Mouse (Mus musculus) T-helper 1 cell (primary cell): ENCODE measurements around the gene Anpep.

Experiments
- in situ Hi-C: fragments of 300-600 bp; cut with MboI, MseI; formaldehyde crosslinking; loops from one replicate; pipeline ENCODE4 v1.15.1; 2025; ENCODE audit warnings: high pct_unique_total_duplicates

The Anpep gene

GRCm38 (mm10) chr7:79860811-79861210 is at the start of gene Anpep:
Gene Anpep (minus strand): TSS chr7:79861059.
- in situ Hi-C loops = no loop called here

DNA sequence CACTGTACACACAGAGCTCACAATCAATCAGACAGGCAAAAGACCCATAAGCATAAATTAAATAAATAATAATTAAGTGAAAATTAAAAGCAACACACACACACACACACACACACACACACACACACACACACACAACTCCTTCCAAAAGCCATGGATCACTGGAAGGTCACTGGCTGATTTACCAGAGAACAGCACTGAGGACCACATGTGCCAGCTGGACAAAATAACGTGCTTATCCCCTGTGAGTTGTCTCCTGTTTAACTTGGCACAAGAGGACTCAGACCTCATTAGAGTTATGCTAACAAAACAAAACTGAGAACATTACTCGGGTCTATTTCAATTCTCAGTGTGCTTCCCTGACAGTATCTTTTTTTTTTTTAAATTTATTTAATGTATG is 46.5 kb upstream of the Anpep start:
- in situ Hi-C loops = no loop called here

GRCm38 (mm10) chr7:79906914-79907313 is 46.1 kb upstream of the Anpep start:
- in situ Hi-C loops = no loop called here

DNA sequence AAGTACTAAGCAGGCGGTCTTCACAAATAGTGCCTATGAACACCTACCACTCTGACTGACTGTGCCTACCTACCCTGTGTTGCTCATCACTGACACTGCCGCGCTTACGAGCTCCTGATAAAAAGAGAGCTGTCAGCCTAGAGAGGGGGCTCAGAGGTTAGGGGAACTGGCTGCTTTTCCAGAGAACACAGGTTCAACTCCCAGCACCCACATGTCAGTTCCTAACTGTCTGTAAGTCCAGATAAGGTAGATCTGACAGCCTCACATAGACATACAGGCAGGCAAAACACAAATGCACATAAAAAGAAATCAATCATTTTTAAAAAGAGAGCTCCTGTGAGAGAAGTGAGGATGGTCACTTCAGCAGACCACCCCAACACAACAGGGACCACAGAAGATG is 44.3 kb upstream of the Anpep start:
- in situ Hi-C loops = no loop called here

DNA sequence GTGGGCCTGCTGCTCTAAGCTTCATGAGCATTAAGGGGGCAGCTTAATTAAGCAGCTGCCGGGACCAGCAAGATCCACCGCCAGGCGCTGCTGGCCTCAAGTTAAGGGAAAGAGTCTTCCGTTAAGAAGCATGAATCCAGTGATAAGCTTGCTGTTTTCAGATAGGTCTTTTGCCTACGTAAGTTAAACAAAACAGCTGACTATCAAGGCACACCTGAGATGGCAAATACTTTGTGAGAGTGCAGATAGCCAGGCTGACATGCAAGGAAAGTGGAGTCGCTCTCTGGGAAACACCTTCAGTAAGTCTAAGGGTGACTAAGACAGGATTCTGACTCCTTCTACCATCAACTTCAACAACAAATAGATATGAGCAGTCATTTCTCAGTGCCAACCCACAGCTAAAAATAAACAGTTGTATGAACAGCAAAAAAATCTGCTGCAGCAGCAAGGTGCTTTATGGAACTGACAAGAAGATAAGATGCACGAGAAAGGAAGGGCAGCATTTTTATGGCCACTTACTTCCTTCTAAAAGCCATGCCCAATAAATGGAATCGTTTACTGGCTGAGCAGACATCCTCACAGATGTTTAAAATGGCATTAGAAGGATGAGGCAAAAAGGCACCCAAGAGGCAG is 42.4 kb upstream of the Anpep start:
- in situ Hi-C loops = no loop called here

GRCm38 (mm10) chr7:79900753-79901152 is 39.9 kb upstream of the Anpep start:
- in situ Hi-C loops = no loop called here

DNA sequence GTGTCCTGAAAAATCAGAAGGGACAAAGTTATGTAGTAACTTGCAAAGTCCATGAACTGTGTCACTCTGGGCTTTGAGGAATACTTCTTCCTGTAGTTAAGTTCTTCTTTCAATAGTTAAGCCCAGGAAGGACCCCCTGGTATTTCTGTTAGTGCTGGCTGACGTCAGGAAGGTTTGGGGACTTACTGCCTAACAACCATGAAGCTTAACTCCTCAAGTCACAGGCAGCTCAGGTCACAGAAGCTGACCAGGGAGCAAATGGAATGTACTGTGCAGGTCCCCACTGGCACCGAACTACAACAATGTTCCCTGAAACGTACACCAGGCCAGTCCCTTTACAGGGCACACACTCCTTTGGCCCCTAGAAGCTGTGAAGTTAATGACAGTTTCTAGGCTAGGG is 34.4 kb upstream of the Anpep start:
- in situ Hi-C loops = no loop called here

- in situ Hi-C loops = no loop called here
Measured at GRCm38 (mm10) chr7:79894790-79895189, 33.9 kb upstream of the Anpep start.

- in situ Hi-C loops = no loop called here
Measured at GRCm38 (mm10) chr7:79892576-79893428, 31.9 kb upstream of the Anpep start.

- in situ Hi-C loops = no loop called here
Measured at GRCm38 (mm10) chr7:79890436-79891221, 29.8 kb upstream of the Anpep start.

DNA sequence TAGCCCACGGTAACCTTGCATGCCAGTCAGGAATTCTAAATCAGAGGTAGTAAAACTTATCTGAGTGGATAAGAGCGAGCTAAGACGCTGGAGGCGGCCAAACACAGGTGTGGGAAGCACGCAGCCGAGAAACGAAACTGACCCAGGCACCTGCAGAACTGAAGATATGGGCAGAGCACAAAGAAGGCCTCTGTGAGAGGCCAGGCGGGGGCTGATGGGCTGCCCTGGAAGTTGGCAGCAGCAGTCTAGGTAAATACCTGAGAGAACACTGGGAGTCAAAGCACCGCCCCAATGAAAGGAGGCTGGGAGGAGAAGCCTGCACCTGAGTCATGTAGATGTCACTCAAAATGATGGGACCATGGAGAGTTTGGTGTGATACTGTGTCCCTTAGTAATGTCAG is 27.7 kb upstream of the Anpep start:
- in situ Hi-C loops = no loop called here

- in situ Hi-C loops = no loop called here
Measured at GRCm38 (mm10) chr7:79883613-79884334, 22.9 kb upstream of the Anpep start.

GRCm38 (mm10) chr7:79881901-79882300 is 21.0 kb upstream of the Anpep start:
- in situ Hi-C loops = no loop called here

- in situ Hi-C loops = no loop called here
Measured at GRCm38 (mm10) chr7:79880998-79881397, 20.1 kb upstream of the Anpep start.

DNA sequence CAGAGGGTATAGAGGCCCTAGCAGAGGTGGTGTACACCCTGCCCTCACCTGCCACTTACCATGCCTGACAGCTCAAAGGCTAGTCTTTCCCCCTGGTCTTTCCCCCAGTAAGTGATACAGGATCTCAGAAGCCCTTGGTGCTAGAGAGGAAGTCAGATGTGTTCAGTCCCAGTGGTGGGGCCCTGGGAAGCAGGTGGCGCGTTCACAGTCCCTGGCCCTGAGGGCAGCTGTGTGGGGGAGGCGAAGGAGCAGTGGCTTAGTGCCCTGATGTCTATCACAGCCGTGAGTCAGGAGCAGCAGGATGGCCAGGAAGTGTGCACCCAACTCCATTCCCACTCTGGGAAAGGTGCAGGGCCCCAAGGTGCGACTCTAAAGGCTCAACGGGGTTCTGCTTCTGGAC is 19.2 kb upstream of the Anpep start:
- in situ Hi-C loops = no loop called here

DNA sequence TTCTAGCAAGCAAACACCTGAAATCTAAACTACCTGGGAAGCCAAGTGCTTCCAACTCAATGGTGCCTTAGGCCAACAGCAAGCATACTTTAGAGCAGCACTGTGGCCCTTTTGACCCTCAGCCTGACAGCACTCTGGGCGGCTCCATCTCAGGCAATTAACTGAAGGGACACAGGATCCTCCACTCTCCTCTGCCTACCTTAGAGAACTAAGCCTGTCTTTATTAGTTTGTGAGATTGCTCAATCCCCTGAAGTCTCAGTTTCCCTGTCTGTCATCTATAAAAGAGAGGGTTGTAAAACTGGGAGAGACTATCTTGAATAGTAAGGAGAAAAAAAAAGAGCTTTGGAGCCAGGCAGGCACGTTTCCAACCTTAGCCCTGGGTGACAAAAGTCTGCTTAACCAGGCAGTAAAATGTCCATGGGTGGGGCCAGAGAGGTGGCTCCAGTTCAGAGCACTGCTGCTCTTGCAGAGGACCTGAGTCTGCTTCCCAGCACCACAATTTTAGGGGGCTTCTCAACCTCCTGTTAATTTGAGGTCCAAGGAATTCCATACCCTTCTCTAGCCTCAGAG is 17.7 kb upstream of the Anpep start:
- in situ Hi-C loops = no loop called here

GRCm38 (mm10) chr7:79873407-79873806 is 12.5 kb upstream of the Anpep start:
- in situ Hi-C loops = no loop called here

DNA sequence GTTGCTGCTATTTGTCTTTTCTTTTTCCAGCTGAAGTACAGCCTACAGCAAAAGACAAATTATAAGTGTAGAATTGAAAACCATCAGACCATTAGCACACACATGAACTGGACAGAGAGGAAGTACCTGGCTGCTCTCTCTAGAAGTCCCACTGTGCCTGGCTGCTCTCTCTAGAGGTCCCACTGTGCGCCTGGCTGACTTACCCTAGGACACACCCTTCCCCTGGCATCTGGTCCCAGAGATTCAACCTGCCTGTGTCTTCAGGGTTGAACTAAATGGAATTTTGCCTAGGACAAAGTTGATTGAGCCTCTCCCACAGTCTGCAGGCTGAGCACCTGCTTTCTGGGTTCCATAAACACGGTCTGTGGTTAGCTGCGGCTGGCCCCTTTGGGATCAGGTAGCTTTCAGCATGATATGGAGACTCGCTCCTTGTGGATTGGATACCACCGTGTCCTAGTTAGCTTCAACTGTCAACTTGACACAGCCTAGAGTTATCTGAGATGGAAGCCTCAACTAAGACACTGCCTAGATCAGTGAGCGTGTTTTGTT is 11.0 kb upstream of the Anpep start:
- in situ Hi-C loops = no loop called here

DNA sequence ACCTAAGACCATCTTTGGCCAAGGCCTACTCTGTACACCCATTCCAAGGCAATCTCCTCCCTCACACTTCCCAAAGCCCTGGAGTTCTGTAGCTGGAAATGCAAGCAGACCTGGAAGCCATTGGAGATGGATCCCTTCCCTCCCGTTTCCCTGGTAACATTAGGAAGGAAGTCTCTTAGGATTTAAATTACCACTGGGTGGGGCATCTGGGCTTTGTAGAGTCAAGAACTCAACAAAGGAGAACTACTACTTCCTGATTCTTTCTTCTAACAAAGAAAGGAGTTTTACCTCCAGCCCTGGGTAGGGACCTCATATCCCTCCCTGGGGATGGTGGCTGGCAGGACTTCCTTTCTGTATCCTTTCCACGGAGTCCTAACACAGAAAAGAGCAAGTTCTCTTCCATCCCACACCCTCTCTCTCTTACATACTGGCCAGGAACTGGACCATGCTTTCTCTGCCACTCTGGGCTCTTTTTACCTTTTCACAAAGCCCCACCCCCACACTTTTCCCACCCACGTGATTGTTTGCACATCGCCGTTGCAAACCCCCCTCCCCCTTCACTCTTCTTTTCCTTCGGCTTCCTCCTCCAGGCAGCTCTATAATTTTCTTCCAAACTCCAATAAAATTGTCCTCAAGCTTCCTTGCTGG is 8.3 kb upstream of the Anpep start:
- in situ Hi-C loops = no loop called here

- in situ Hi-C loops = no loop called here
Measured at GRCm38 (mm10) chr7:79868475-79868874, 7.6 kb upstream of the Anpep start.

DNA sequence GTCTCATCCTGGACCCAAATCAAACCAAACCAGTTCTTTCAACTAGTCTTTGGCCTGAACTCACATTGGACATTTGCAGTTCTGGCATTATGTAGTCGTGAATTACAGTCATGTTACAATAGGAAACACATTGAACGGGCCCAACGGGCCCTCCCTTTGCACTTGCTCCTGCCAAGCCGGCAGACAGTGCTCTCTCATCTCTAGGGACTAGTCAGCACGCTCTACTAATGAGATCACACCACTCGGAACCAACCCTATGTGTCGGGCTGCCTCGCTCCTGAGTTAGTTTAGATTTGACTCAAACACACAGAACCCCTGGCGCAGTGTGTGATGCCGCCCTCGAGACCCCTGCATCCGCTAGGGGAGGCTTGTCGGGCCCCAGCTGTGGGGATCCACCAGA is 7.0 kb upstream of the Anpep start:
- in situ Hi-C loops = no loop called here
